Mouse (Mus musculus): ENCODE results near the gene Tfpt.

GRCm38 (mm10) chr7:3608668-3609067 is 21.1 kb downstream of the Tfpt start:
- no peak for TF ChIP-seq CTCF (IDR thresholded peaks at IDR 0.05; ENCODE audit: low read depth)
- no peak for TF ChIP-seq EP300 (optimal IDR thresholded peaks at IDR 0.05)
